Mouse (Mus musculus) intestine, embryonic 16.5 days (tissue): ENCODE results near the gene Foxn3. TPM values are rescaled to one million over a fixed set of nuclear protein-coding genes. Genes with fewer than 3 reads are reported as not detected.

Experiments
- ATAC-seq: fragments of 200-750 bp; cut with Nextera tagmentation; 2 replicates; pipeline ENCODE4 v1.8.0; 2017; ENCODE audit warnings: moderate TSS enrichment, moderate library complexity
- H3K27ac ChIP-seq: fragments of 300-500 bp; sonication (generic); 2 replicates; pipeline ENCODE4 v1.5.1; 2014; ENCODE audit warnings: mild to moderate bottlenecking, low read length
- H3K27me3 ChIP-seq: fragments of 300-500 bp; sonication (generic); replicated peaks from 2 replicates; pipeline ENCODE4 v1.6.1; 2014; ENCODE audit warnings: low read length, control low read depth, mixed read lengths; ENCODE audit not compliant: control insufficient read depth, insufficient read depth
- H3K36me3 ChIP-seq: fragments of 300-500 bp; sonication (generic); 2 replicates; pipeline ENCODE4 v1.6.1; 2014; ENCODE audit warnings: low read length, control low read depth; ENCODE audit not compliant: control insufficient read depth, insufficient read depth
- H3K4me1 ChIP-seq: fragments of 300-500 bp; sonication (generic); 2 replicates; pipeline ENCODE4 v1.6.1; 2014; ENCODE audit warnings: low read length, control low read depth, mixed read lengths; ENCODE audit not compliant: control insufficient read depth, insufficient read depth
- H3K4me2 ChIP-seq: fragments of 300-500 bp; sonication (generic); 2 replicates; pipeline ENCODE4 v1.6.1; 2014; ENCODE audit warnings: low read depth, low read length, control low read depth
- H3K4me3 ChIP-seq: fragments of 300-500 bp; sonication (generic); 2 replicates; pipeline ENCODE4 v1.5.1; 2014; ENCODE audit warnings: mild to moderate bottlenecking, low read length
- H3K9ac ChIP-seq: fragments of 300-500 bp; sonication (generic); 2 replicates; pipeline ENCODE4 v1.6.1; 2014; ENCODE audit warnings: low read depth, low read length
- H3K9me3 ChIP-seq: fragments of 300-500 bp; sonication (generic); 2 replicates; pipeline ENCODE4 v1.6.1; 2016; ENCODE audit warnings: low read length, control low read depth; ENCODE audit not compliant: control insufficient read depth
- WGBS: fragments of 180-500 bp; shearing (Covaris S2); extraction: QIAGEN DNeasy Blood & Tissue Kit; methylation state at CpG from one replicate; pipeline ENCODE4 v1.1.7; 2014; 5-methylcytosine and 5-hydroxymethylcytosine counted together
- polyA plus RNA-seq: library from polyadenylated mRNA; unstranded; fragments of >200 nt; fragmentation: Nextera tagmentation; extraction: Ambion mirVana; gene quantifications from 2 replicates; pipeline ENCODE4 v1.2.1, GENCODE M21; 2015

The Foxn3 gene
- polyA plus RNA-seq, 1 experiment from 2014 or later, result 43.0 TPM

- 0 out of 2 replicates have a peak, but pooled peaks cover 8% of the 10 kb centered on the region for H3K9me3 ChIP-seq
- no peak overlapping the region for H3K4me3 ChIP-seq
- no peaks in the 10 kb centered on the region for H3K36me3 ChIP-seq
- peaks cover 18% of the 10 kb centered on the region for H3K4me1 ChIP-seq
- ATAC-seq, result no peak
- WGBS, result 92% methylated on average over 7 of the region's 7 CpGs
- H3K27ac ChIP-seq, result no peak overlapping the region
- H3K9ac ChIP-seq, result no peak overlapping the region
- H3K4me2 ChIP-seq, result no peak overlapping the region
- H3K27me3 ChIP-seq, result no peaks in the 10 kb centered on the region
Measured at GRCm38 (mm10) chr12:99532342-99532741, 31.0 kb downstream of the Foxn3 start.

GRCm38 (mm10) chr12:99529687-99530411 lies 33.5 kb downstream of the Foxn3 start:
- Histone ChIP-seq H3K9me3 (0 out of 2 replicates have a peak, but pooled peaks cover 2% of the 10 kb centered on the region), H3K4me1 (peaks cover 24% of the 10 kb centered on the region), H3K36me3 (no peaks in the 10 kb centered on the region), H3K4me2 (peak overlapping the region; percentile 14), H3K27me3 (no peaks in the 10 kb centered on the region), H3K4me3 (no peak overlapping the region), H3K9ac (no peak overlapping the region), H3K27ac (peak overlapping the region; percentile 57)
- 28% methylated on average over 17 of the region's 17 CpGs for WGBS
- ATAC-seq, result peak; percentile 53

- H3K4me2 ChIP-seq, result no peak overlapping the region
- H3K36me3 ChIP-seq, result no peaks in the 10 kb centered on the region
- H3K27ac ChIP-seq, result no peak overlapping the region
- no peak overlapping the region for H3K4me3 ChIP-seq
- ATAC-seq, result no peak
- WGBS, result 67% methylated on average over 5 of the region's 5 CpGs
- no peaks in the 10 kb centered on the region for H3K9me3 ChIP-seq
- H3K9ac ChIP-seq, result no peak overlapping the region
- no peaks in the 10 kb centered on the region for H3K27me3 ChIP-seq
- H3K4me1 ChIP-seq, result peaks cover 24% of the 10 kb centered on the region
Measured at GRCm38 (mm10) chr12:99528958-99529357, 34.4 kb downstream of the Foxn3 start.

- ATAC-seq, result no peak
- WGBS, result 74% methylated on average over 6 of the region's 6 CpGs
Measured at GRCm38 (mm10) chr12:99527452-99527851, 35.9 kb downstream of the Foxn3 start.

GRCm38 (mm10) chr12:99526571-99527140 lies 36.7 kb downstream of the Foxn3 start:
- Histone ChIP-seq H3K36me3 (no peaks in the 10 kb centered on the region), H3K27me3 (no peaks in the 10 kb centered on the region), H3K27ac (no peak overlapping the region), H3K4me3 (no peak overlapping the region), H3K4me1 (peaks cover 24% of the 10 kb centered on the region), H3K9me3 (no peaks in the 10 kb centered on the region), H3K4me2 (no peak overlapping the region), H3K9ac (no peak overlapping the region)
- ATAC-seq, result no peak
- 47% methylated on average over 9 of the region's 9 CpGs for WGBS

More at GRCm38 (mm10) chr12:99527452-99527851, 35.9 kb downstream of the Foxn3 start:
- H3K9ac ChIP-seq, result no peak overlapping the region
- no peak overlapping the region for H3K27ac ChIP-seq
- H3K36me3 ChIP-seq, result no peaks in the 10 kb centered on the region
- no peak overlapping the region for H3K4me2 ChIP-seq
- H3K4me3 ChIP-seq, result no peak overlapping the region
- no peaks in the 10 kb centered on the region for H3K9me3 ChIP-seq
- no peaks in the 10 kb centered on the region for H3K27me3 ChIP-seq
- peaks cover 24% of the 10 kb centered on the region for H3K4me1 ChIP-seq

DNA sequence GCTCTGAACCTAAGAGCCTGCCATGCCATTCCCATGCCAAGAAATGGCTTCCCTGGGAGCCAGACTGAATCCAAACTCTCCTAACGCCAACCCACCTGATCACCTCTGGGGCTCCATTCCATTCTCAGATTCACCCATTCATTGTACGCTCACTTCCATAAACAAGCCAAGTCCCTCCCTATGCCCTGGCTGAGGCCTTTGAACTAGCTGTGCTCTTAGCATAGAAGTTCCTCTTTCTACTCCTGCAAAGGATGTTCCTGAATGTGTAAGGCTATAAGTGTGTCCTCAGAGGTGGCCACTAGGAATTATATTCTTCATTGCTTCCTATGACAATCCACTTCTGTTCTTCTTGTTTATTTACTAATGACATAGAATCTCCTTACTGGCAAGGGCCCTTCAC lies 40.5 kb downstream of the Foxn3 start:
- Histone ChIP-seq H3K4me1 (peaks cover 6% of the 10 kb centered on the region), H3K4me2 (no peak overlapping the region), H3K27me3 (no peaks in the 10 kb centered on the region), H3K9me3 (no peaks in the 10 kb centered on the region), H3K36me3 (no peaks in the 10 kb centered on the region), H3K4me3 (no peak overlapping the region), H3K27ac (no peak overlapping the region), H3K9ac (no peak overlapping the region)
- no peak for ATAC-seq
- WGBS, result 84% methylated on average over 2 of the region's 2 CpGs

DNA sequence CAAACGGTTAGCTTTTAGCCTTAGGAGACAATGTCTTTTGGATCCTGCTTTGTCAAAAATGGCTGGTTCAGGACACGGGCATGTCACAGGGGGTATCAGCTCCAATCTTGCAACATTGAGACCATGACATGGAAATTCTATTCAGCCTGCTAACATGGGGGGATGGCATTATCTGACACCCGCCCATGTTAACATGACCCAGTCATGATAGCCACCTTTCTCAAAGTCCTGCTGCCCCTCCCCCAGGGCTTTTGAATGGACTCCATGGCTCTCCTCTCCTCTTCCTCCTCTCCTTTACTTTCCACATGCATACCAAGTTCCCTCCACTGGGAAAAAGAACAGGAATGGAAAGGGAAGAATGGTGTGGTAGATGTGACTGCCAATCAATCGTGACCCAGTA lies 43.5 kb downstream of the Foxn3 start:
- WGBS, result 80% methylated on average over 4 of the region's 4 CpGs
- ATAC-seq, result no peak
- no peak overlapping the region for H3K4me3 ChIP-seq

DNA sequence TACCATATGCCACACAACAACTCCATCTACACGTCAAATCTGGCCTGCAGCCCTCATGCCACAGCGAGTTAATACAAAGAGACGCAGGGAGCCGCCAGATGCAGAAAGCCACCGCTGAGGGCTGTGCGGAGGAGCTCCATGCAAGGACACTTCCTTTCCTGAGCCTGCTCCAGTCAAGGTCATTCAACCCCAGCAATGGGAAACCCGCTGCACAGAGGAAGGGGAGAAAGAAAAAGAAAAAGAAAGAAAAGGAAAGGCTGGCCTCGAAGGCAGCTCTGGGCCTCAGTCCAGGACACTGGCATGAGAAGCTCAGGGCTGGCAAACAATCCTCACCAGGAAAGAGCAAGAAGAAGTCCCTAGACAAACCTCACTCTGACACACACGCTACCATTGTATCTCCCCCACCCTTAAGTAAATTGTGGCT lies 44.2 kb downstream of the Foxn3 start:
- no peak overlapping the region for H3K9ac ChIP-seq
- no peaks in the 10 kb centered on the region for H3K36me3 ChIP-seq
- no peak overlapping the region for H3K4me2 ChIP-seq
- WGBS, result 61% methylated on average over 9 of the region's 9 CpGs
- H3K27me3 ChIP-seq, result no peaks in the 10 kb centered on the region
- no peak overlapping the region for H3K27ac ChIP-seq
- no peak for ATAC-seq
- no peaks in the 10 kb centered on the region for H3K9me3 ChIP-seq
- H3K4me3 ChIP-seq, result no peak overlapping the region
- H3K4me1 ChIP-seq, result 0 out of 2 replicates have a peak, but pooled peaks cover 2% of the 10 kb centered on the region

More for the DNA sequence above, 43.5 kb downstream of the Foxn3 start:
- no peak overlapping the region for H3K4me2 ChIP-seq
- H3K36me3 ChIP-seq, result no peaks in the 10 kb centered on the region
- H3K27me3 ChIP-seq, result no peaks in the 10 kb centered on the region
- no peaks in the 10 kb centered on the region for H3K9me3 ChIP-seq
- H3K4me1 ChIP-seq, result 0 out of 2 replicates have a peak, but pooled peaks cover 2% of the 10 kb centered on the region
- no peak overlapping the region for H3K9ac ChIP-seq
- no peak overlapping the region for H3K27ac ChIP-seq

DNA sequence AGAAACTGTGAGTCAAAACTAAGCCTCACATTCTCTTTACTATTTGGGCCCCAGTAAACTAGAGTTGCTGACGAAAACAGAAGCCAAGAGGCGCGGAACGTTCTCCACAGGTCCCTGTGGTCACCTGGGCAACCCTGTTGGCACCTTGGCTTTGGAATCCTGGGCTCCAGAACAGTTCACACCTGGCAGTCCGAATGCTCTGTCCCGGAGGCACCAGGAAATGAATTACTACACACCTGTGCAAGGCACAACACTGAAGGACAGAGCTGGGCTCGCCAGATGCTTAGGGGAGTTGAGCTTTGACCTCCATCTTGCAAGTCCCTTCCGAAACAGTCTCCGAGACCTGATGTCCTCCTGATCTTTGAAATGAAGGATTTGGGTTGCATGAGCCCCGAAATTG lies 44.7 kb downstream of the Foxn3 start:
- no peak for ATAC-seq
- Histone ChIP-seq H3K27me3 (no peaks in the 10 kb centered on the region), H3K27ac (no peak overlapping the region), H3K9ac (no peak overlapping the region), H3K4me2 (no peak overlapping the region), H3K4me1 (0 out of 2 replicates have a peak, but pooled peaks cover 2% of the 10 kb centered on the region), H3K9me3 (no peaks in the 10 kb centered on the region), H3K4me3 (no peak overlapping the region), H3K36me3 (no peaks in the 10 kb centered on the region)
- 94% methylated on average over 10 of the region's 10 CpGs for WGBS
